Mouse (Mus musculus): ENCODE measurements around the gene Gm21976.

The Gm21976 gene

DNA sequence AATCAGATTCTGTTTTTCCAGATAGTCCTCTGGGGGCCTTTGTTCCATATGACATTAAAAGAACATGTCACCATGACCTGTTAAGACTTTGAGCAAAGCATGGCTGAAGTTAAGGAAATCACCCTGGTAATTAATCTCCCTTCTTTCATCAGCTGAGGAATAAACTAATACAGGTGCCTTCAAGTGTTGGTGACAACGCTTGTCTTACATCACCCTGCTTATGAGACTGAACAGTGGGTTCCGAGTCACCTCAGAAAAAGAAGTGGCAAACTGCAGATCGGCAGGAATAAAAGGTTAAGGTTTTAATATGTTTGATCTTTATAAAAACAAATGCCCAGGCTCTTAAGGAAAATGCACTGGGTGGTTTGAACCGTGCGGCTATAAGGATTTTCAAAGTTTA lies at the start of gene Gm21976:
Gene Gm21976 (plus strand): TSS at position 202 of the 400 bp plus-strand sequence.
- no peak for DNase-seq (ENCODE audit: low read depth, low spot score)

DNA sequence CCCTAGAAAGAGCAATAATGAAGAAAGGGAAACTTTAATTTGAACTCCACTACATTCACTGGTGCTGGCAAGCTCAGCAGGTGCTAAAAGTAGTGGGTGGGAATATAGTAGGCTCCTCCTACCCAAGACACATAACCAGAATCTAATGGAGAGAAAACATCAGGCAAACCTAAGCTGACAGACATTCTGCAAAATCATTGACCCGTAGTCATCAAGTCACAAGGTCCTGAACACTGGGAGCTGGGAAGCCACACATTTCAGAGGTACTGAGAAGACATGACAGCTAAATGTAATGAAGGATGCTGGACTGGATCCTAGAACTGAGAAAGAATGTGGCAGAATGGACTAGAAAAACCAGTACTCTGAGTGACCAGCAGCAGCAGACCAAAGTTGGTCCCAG lies 49.2 kb upstream of the Gm21976 start:
- DNase-seq (ENCODE audit: low read depth, low spot score), result no peak

DNA sequence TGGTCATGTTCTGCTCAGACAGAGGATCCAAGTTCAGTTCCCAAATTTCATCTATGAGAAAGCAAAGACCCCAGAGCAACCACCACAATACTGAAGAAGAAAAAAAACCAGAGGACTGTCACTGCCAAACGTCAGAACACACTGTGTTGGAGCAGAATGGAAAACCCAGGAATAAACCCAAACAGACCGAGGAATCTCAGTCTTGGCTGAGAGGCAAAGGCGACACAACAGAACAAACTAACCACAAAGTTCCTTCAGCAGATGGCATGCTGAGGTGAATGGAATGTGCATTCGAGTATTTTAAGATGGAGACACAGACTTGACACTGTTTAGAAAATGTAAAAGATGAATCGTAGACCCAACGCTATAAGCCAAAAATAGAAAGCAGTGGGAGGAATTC lies 44.2 kb upstream of the Gm21976 start:
- no peak for DNase-seq (ENCODE audit: low read depth, low spot score)

DNA sequence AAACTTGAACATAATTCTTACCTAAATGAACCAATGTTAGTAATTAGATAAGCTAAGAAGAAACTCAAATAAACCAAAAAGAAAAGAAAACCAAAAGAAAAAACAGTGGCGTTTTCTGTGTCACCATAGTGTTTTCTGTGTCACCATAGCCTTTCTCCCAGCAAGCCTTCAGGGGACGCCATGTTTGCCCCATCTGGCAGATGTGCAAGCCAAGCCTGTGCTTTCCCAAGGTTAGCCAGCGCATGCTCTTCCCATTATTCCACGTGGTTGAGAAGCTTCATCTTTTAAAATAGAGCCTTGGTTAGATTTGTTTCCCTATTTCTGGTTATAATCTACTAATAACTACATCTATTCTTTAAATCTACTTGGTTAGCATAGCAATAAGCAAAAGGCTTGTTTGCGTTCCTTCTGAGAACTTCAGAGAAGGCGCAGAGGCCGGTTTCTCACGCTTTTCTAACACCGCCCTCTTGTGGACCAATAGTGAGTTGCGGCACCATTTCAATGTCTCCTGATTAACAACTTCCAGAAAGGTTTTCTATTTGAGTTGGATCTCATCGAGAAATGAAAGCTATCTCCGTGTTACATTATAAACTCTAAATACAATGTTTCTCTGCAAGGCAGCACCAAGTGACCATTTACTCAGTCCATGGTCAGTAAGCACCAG lies 39.6 kb upstream of the Gm21976 start:
- no peak for DNase-seq (ENCODE audit: low read depth, low spot score)

DNA sequence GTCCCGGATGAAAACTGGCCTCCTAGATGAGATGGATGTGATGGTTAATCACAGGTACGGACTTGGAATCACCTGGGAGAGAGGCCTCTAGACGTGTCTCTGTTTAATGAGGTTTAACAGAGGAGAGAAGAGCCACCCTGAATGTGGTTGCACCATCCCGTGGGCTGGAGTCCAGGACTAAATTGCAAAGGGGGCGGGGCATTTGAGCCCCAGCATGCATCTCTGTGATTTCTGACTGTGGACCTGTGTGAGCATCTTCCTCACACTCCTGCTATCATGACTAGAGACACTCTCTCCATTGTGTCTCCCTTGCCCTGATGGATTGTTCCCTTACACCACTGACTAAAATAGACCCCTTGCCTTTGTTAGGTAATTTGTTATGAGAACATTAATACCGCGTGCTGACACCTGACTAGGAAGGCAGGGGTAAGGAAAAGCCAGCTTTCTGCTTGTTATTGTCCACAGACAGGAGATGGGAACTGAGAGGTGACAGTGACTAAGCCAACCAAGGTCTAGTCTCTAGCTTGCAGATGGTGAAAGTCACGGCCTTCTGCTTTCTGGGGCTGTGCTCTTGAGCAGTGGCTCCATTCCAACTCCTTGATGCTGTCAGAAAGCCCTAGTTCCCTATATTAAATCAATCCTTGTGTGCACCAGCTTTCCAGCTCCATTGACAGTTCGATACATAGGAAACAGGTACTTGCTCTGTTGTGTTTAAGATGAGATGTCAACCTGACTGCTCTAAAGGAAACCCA lies 38.0 kb upstream of the Gm21976 start:
- no peak for DNase-seq (ENCODE audit: low read depth, low spot score)

DNA sequence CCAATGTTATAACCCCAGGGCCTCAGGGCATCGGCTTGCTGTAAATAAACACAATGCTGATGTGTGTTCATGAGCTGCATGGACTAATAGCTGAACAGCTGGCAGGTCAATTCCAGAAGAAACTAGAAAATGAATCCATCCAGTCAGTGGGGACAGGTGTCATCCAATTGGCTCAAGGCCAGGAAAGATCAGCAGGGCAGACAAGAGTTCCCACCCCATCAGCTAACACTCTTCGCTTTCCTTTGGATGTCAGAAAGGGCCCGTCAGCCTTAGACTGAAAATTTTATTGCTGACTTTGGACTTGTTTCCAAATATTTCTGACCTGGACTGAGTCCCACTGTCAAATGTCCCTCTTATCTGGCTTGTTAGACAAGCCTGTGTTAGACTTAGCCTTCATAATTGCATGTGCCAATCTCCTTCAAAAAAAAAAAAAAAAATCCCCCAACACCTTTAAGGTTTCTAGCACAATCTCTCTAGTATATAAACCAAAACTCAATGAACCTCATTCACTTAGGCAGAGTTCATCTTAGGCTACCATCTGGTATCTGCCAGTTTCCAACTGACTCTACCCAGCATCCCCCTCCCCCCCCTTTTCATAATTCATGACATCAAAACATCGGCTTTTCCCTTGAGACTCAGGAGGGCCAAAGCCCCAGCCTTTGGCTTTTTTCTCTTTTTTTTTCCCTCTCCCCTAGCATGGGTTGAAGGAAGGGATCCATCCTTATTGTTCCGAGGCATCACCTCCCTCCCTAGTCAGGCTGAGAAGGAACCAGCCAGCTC lies 34.9 kb upstream of the Gm21976 start:
- no peak for DNase-seq (ENCODE audit: low read depth, low spot score)

DNA sequence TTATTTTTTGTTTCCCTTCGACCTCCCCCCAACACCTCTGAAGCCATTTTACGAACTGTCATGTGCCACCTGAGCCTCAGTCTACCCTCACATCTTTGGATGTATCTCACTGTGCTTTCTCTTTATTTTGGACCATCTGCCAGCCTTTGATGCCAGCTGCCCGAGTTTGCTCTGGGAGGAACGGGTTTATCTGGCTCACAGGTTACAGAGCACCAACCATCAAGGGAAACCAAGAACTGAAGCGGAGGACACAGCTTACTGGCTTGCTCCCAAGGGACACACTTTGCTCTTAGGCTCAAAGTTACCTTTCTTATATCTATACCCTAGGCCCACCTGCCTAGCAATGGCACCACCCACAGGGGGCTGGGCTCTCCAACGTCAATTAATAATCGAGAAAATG lies 34.3 kb upstream of the Gm21976 start:
- DNase-seq (ENCODE audit: low read depth, low spot score), result no peak

DNA sequence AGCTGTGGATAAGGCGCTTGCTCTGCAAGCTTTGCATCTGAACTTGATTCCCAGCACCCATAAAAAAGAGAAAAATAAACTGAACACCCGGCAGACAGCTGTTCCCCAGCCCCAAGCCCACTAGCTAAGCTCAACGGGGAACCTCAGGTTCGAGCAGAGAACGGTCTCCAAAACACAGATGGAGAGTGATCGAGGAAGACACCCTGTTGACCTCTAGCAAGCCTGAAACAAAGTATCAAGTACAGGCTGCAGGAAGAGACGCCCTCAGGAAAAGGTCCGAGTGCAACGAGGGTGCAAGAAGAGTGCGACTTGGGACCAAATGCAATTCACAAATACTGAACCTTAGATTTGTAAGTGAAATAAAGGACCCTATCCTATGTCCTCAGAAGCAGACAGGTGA lies 30.1 kb upstream of the Gm21976 start:
- DNase-seq (ENCODE audit: low read depth, low spot score), result no peak

DNA sequence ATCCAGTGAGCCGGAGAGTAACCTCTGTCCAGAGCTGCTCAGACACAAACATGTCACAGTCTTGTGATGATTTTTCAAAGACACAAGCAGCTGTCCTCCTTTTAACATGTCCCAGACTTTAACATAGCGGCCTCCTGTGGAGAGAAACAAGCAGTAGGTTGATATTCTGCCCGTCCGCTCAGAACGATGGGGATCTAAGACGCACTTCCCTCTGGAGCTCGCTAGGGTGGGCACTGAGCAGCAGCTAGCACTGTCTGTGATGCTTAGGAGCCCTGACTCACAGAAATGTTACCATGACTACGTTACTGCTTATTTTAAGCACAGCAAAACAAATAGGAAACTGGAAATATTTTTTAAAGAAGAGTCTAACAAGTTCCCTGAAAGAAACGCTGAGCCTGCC lies 24.8 kb upstream of the Gm21976 start:
- DNase-seq (ENCODE audit: low read depth, low spot score), result no peak

DNA sequence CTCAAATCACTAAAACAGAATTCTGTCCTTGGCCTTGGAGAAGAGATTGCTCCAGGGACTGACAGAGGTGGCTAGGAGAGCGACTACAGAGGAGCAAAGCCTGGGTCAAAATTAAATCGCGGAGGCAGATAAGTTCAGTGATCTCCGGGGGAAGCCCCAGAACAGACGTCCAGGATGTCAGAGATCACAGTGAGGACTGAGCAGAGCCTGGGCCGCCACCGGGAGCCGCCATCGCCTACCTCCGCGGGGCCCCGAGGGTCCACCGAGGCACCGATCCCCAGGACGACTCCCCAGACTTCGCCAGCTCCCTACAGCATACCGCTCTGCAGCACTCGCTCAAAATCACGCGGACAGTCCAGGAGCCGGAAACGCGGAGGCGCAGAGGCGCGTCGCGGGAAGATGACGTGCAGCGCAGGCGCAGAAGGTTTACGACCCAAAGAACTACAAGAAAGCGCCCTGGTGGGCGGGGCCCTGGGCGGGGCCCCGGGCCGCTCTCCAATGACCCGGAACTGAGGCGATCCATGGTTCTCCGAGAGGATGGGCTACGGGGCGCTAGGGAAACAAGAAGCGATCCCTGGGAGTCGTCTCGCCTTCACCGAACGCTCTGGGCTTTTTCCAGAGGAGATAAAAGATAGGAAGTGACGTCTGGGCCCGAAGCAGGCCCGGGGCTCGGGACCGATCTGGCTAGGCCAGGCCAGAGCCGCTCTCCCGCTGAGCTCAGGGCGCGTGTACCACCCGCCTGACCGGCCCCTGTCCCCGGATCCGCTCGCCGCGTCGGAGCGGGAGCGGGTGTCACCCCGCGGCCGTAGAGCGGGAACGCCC lies 16.8 kb upstream of the Gm21976 start, which contains the start of the genes Utp15 and Ankra2:
Gene Utp15 (minus strand): TSS at position 406 of the 822 bp plus-strand sequence.
Gene Ankra2 (plus strand): TSS at position 439 of the 822 bp plus-strand sequence.
- DNase-seq (ENCODE audit: low read depth, low spot score), result peak; percentile 98

DNA sequence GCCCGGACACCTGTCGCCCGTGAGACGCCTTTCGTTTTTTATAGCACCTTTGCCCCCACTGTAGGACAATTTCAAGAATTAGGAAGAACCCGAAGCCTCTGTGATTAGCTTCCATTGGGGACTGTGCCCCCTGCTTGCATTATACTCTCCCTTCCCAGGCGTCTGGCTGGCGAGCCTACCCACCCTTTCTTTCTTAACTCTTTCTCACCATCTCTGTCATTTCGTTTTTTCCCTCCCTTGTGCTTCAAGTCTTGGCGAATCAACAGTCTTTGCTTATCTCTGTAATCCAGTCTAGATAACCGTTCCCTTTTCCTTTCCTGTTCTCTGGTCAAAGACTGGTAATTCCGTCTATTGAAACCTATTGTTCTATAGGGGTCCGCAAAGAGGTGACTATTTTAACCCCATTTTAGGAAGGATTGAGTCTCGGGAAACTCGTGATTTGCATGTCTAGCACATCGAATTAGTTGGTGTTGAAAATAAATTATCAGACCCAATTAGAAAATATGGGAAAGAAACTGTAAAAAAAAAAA lies 16.2 kb upstream of the Gm21976 start:
- DNase-seq (ENCODE audit: low read depth, low spot score), result no peak

DNA sequence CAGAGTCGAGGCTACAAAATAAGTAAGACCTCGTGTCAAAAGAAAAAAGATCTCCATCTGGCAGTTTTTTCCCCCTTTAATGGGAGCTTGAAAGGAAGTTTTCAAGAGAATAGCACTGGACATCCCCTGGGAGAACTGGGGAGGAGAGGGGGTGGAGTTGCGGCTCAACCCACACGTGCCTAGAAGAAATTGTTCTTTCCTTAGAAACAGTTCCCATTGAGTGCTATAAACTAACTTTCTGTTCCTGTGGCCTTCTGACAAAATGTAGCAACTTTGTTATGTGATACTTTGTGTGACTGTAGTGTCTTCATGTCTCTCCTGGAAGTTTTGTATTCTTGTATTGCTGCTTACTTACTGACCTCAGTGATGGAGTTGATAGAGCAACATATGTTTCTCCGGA lies 15.6 kb upstream of the Gm21976 start:
- DNase-seq (ENCODE audit: low read depth, low spot score), result no peak

DNA sequence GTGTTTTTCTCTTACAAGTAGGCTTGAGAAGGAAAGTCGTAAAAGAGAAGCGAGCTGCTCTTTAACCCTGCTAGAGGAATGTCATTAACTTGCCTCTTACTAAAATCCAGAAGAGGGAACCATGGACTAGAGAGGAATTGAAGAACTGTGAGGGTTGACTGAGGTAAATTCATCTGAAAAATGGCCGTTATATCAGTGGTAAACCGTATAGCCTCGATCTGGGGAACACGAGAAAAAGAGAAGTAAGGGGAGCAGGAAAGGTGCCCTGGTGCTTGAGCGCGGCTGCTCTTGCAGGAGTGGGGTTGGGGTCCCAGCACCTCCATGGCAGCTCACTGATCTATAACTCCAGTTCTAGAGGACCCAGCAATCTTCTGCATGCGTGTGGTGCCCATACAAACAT lies 5.7 kb upstream of the Gm21976 start:
- no peak for DNase-seq (ENCODE audit: low read depth, low spot score)

DNA sequence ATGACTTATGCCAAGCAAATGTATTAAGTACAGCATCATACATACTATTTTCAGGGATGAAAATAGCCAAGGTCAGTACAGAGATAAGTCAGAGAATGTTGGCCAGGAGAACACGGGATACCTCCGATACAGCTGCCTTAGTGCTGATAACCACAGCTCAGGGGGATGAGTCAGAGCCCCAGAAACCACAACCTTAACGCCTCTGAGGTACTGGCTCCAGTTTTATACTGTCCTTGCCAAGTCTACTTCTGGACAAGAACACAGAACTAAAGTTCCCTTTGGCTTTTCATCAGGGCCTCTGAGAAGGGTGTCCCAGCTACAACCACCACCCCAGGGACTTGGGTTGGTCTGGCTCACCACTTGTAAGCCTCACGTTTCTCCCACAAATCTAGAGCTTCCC lies 4.0 kb upstream of the Gm21976 start:
- peak; percentile 5 for DNase-seq (ENCODE audit: low read depth, low spot score)

DNA sequence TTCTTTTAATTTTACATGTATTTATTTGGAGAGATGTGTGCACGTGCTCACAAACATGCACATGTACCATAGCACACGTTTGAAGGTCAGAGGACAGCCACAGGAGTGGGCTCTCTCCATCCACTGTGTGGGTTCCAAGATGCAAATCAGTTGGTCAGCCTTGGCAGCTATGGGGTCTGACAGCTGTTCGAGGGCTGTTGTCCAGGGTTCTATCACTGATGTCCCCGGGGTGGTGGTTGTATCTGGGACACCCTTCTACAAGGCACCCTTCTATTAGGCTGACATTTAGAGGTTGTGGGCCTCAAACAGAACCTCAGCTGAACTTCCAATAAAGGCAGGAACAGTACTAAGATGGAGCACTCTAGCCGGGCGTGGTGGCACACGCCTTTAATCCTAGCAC lies 3.4 kb upstream of the Gm21976 start:
- DNase-seq (ENCODE audit: low read depth, low spot score), result no peak

DNA sequence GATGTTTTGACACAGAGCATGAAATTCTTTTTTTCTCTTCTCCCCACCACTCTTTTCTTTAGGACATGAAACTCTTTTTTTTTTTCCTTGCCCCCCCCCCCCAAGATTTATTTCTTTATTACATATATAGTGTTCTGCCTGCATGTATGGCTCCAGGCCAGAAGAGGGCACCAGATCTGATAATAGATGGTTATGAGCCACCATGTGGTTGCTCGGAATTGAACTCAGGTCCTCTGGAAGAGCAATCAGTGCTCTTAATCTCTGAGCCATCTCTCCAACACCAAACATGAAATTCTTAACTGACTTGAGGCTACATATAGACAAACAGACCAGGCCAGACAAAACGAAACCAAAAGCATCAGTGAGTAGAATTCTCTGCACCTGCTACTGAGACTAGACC lies 2.2 kb upstream of the Gm21976 start:
- no peak for DNase-seq (ENCODE audit: low read depth, low spot score)

DNA sequence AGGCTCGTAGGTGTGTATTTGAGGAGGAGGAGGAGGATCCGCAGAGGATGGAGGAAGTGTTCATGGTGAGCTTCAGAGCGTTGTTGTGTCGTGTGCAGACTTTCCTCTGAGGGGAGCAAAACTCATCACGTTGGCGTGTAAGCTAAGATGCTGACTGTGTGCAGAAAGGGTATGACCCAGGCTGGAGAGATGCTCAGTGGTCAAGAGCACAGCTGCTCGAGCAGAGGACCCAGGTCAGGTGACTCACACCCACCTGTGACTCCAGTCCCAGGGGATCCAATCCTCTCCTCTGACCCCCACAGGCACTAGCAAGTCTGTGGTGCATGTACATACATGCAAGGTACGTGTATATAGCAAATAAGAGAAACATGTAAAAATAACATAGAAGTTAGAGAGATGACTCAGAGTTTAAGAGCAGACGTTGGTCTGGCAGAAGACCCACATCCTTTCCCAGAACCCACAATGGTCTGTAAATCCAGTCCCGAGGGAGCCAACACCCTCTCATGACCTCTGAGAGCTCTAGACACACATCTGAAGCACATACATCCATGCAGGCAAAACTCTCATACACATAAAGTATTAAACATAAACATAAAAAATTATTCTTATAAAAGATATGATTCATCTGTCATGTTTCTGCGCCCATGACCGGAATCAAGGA lies 1.4 kb downstream of the Gm21976 start:
- no peak for DNase-seq (ENCODE audit: low read depth, low spot score)

DNA sequence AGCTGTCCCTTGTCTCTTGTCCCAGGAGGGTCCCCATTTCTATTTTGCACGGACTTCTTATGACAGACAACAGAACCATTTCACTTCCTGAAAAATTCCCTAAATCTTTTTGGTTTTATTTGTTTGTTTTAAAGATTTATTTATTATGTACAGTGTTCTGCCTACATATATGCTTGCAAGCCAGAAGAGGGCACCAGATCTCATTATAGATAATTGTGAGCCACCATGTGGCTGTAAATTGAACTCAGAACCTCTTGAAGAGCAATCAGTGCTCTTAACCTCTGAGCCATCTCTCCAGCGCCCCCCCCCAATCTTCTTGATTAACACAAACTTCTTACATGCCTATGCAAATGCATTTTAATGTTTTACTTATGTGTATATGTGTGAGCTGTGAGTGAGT lies 11.0 kb downstream of the Gm21976 start:
- no peak for DNase-seq (ENCODE audit: low read depth, low spot score)

DNA sequence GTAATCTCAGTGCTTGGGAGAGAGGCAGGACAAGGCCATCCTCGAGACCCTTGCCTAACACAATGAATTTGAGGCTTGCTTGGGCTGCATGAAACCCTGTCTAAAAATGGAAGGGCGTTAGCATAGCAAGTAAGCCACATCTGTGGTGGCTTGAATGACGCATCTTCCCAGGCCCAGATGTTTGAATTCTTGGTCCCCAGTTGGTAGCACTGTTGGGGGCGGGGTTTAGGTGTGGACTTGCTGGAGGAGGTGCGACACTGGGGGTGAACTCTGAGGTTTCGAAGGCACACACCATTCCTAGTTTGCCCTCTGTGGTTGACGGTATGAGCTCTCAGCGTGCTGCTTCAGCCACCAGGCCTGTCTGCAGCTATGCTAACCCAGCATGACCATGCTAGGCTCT lies 12.0 kb downstream of the Gm21976 start:
- no peak for DNase-seq (ENCODE audit: low read depth, low spot score)

DNA sequence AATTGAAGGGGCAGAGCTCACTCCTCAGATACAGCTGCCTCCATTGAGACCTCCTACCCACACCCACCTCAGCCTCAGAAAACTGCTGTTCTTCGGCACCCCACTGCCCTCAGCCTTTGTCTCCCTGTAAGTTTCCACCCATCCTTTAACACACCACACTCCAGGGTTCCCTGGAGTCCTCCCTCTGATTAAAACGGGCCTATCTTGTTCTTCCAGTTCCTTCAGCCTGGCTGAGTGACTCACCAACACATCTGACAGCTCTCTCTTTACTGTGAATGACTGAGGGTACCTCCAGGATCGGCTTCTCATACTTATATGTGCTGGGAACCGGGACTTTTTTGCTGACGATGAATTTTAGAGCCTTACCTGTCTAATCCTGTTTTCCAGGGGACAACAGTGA lies 16.4 kb downstream of the Gm21976 start:
- DNase-seq (ENCODE audit: low read depth, low spot score), result no peak
